In the genomic region with DNA sequence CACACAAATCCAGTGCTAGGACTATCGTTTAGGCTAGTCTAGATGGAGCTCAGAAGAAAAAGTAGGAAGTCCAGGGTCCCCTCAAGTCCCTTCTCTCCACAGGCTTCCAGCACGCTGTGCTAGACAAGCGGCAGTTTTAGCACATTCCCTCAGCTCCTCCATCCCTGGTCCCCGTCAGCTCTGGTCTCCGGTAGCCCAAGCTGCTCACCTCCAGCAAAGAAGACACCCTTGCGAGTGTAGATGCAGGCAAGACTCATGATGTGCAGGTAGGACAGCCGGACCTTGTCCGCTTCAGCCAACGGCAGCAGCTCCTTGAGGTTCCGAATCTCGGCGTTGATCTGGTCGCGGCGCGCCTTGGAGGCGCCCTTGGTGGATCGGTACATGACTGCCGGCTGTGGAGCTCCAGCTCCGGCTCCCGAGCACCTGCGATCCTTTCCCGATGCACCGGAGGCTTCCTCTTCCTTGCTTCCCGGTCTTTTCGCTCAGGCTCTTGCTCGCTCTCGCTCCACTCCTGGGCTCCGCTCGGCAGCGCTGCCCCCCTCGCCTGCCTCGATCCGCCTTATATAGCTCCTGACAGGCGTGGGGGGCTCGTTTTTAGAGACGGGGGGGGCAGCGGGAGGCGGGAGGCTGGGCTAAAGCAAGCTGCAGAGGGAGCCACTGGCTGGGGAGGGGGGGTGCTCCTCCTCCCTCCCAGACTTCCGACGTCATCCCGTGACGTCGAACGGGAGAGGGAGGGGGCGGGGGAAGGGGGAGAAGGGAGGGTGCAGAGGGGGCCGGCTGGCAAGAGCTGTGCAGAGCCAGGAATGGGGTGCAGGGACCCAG, we compare ENCODE assay signal across 9 mouse cellular contexts. TPM values are rescaled to one million over a fixed set of nuclear protein-coding genes. Genes with fewer than 3 reads are reported as not detected.
DNase-seq lines count a peak whose midpoint lies in the region; ATAC-seq and TF ChIP-seq lines count a peak whose summit lies in the region.
"Had no signal": no experiment of that assay in that cellular context is flagged by ENCODE, and none has a peak within 500 bp of the region (broad histone marks: within the 10 kb centered on the region; RNA-seq: fewer than 3 reads in every experiment).

No protein-coding gene starts in this region.

- ATAC-seq in embryonic facial prominence, embryonic 13.5 days (ENCODE audit: insufficient number of reproducible peaks, insufficient read depth, low FRiP score, low TSS enrichment, low read depth) = no peak

- no peak overlapping the region for H3ac ChIP-seq in myocyte (ENCODE audit: control insufficient read depth, insufficient read length)

- TF ChIP-seq POLR2A in myocyte (IDR thresholded peaks at IDR 0.05; ENCODE audit: insufficient read length, low read depth) = no peak

- H3K9me3 ChIP-seq in embryonic facial prominence, embryonic 13.5 days = no peaks in the 10 kb centered on the region
- H3K9me3 ChIP-seq: lung, embryonic 15.5 days had no signal

- H3K4me1 ChIP-seq in embryonic facial prominence, embryonic 13.5 days = peaks cover 12% of the 10 kb centered on the region
- H3K4me1 ChIP-seq: lung, embryonic 15.5 days had no signal

- no peak overlapping the region for H3K9ac ChIP-seq in embryonic facial prominence, embryonic 13.5 days
- H3K9ac ChIP-seq: lung, embryonic 15.5 days had no signal

- 17% methylated on average over 47 of the region's 47 CpGs for WGBS in embryonic facial prominence, embryonic 13.5 days

- peak overlapping the region; percentile 2; the same call in 1 of the 2 replicates for H3K4me3 ChIP-seq in embryonic facial prominence, embryonic 13.5 days
- no peak overlapping the region for H3K4me3 ChIP-seq in myocyte
- H3K4me3 ChIP-seq: lung, embryonic 15.5 days had no signal

- H3K4me2 ChIP-seq in embryonic facial prominence, embryonic 13.5 days = peak overlapping the region; percentile 12; the same call in 1 of the 2 replicates
- no peak overlapping the region for H3K4me2 ChIP-seq in myocyte (ENCODE audit: low read depth)
- H3K4me2 ChIP-seq: lung, embryonic 15.5 days had no signal

- no peak overlapping the region for H3K27ac ChIP-seq in embryonic facial prominence, embryonic 13.5 days
- H3K27ac ChIP-seq: lung, embryonic 15.5 days had no signal

- H3K36me3 ChIP-seq in embryonic facial prominence, embryonic 13.5 days = no peaks in the 10 kb centered on the region
- no peaks in the 10 kb centered on the region for H3K36me3 ChIP-seq in myocyte (ENCODE audit: control insufficient read depth, insufficient read depth)
- H3K36me3 ChIP-seq: lung, embryonic 15.5 days had no signal

- peak; percentile 80 for DNase-seq in cerebellum, adult 11 months
- peak; percentile 66 to 83 for DNase-seq in layer of hippocampus, adult 18-20 months (ENCODE audit: low spot score in 2 of 2)
- no peak for DNase-seq in urinary bladder, postnatal 36 days (ENCODE audit: low spot score in 2 of 2)
- no peak for DNase-seq in ovary, postnatal 10 days (ENCODE audit: low spot score)
- no peak for DNase-seq in thymus, postnatal 4 days
- DNase-seq in heart, adult 11 months = no peak

- peaks cover 73% of the 10 kb centered on the region for H3K27me3 ChIP-seq in embryonic facial prominence, embryonic 13.5 days
- H3K27me3 ChIP-seq in myocyte (ENCODE audit: control insufficient read depth, insufficient read depth, insufficient read length) = no peaks in the 10 kb centered on the region

- no peaks in the 10 kb centered on the region for H3K79me2 ChIP-seq in myocyte (ENCODE audit: control insufficient read depth, insufficient read depth)

TF ChIP-seq in myocyte, 11 proteins besides CTCF, POLR2A, EP300 and RAD21:
- TF ChIP-seq REST (IDR thresholded peaks at IDR 0.05; ENCODE audit: insufficient read depth, insufficient read length) (peak; percentile 1), USF1 (IDR thresholded peaks at IDR 0.05; ENCODE audit: low read depth) (no peak), MYOD1 (IDR thresholded peaks at IDR 0.05; ENCODE audit: control insufficient read depth in 1 of 3, insufficient read length in 2 of 3, low read depth in 2 of 3) (no peak)
TF ChIP-seq in myocyte: peak in this region for 1.

RNA-seq across cellular contexts. Expression of gene Npas4, which starts 0.5 kb away (rescaled TPM):
- not detected in 2 replicates for polyA plus RNA-seq in embryonic facial prominence, embryonic 13.5 days (2015; fragmentation: Nextera tagmentation; extraction: Ambion mirVana)
- 10 to 100 TPM; 12.4 to 15.1 TPM for total RNA-seq in layer of hippocampus, adult 18-20 months (2021)
- 0.02 TPM for polyA plus RNA-seq in myocyte (2012; fragmentation: generic; extraction: Trizol)

RNA-seq across cellular contexts. Expression of gene Mrpl11, which starts 27.7 kb away (rescaled TPM):
- polyA plus RNA-seq in embryonic facial prominence, embryonic 13.5 days (2015; fragmentation: Nextera tagmentation; extraction: Ambion mirVana) = 117 and 118 TPM in 2 replicates
- 10 to 100 TPM; 60.7 to 62.1 TPM for total RNA-seq in layer of hippocampus, adult 18-20 months (2021)
- 62.6 TPM for polyA plus RNA-seq in myocyte (2012; fragmentation: generic; extraction: Trizol)

RNA-seq across cellular contexts. Expression of gene Slc29a2, which starts 34.0 kb away (rescaled TPM):
- polyA plus RNA-seq in embryonic facial prominence, embryonic 13.5 days (2015; fragmentation: Nextera tagmentation; extraction: Ambion mirVana) = 4.3 and 5.8 TPM in 2 replicates
- 10 to 100 TPM; 16.0 to 17.5 TPM for total RNA-seq in layer of hippocampus, adult 18-20 months (2021)
- 8.7 TPM for polyA plus RNA-seq in myocyte (2012; fragmentation: generic; extraction: Trizol)

RNA-seq across cellular contexts. Expression of gene Peli3, which starts 46.7 kb away (rescaled TPM):
- polyA plus RNA-seq in embryonic facial prominence, embryonic 13.5 days (2015; fragmentation: Nextera tagmentation; extraction: Ambion mirVana) = 4.2 and 6.1 TPM in 2 replicates
- 10 to 100 TPM; 26.2 to 31.3 TPM for total RNA-seq in layer of hippocampus, adult 18-20 months (2021)
- 0.49 TPM for polyA plus RNA-seq in myocyte (2012; fragmentation: generic; extraction: Trizol)

RNA-seq across cellular contexts. Expression of gene B4gat1, which starts 49.0 kb away (rescaled TPM):
- 47.1 and 49.5 TPM in 2 replicates for polyA plus RNA-seq in embryonic facial prominence, embryonic 13.5 days (2015; fragmentation: Nextera tagmentation; extraction: Ambion mirVana)
- total RNA-seq in layer of hippocampus, adult 18-20 months (2021) = 100 to 1,000 TPM; 114 to 120 TPM
- 46.7 TPM for polyA plus RNA-seq in myocyte (2012; fragmentation: generic; extraction: Trizol)

Comparison
In these comparisons a context has a peak if more than half of its experiments do, and no peak if none do; other contexts are left out.
1. DNase-seq: peak in cerebellum, adult 11 months (single experiment) and layer of hippocampus, adult 18-20 months (2 of 2); none in urinary bladder, postnatal 36 days (0 of 2), ovary, postnatal 10 days (single experiment), thymus, postnatal 4 days (single experiment) and heart, adult 11 months (single experiment).